Mouse (Mus musculus): ENCODE data around the gene Rpp25. TPM values are rescaled to one million over a fixed set of nuclear protein-coding genes. Genes with fewer than 3 reads are reported as not detected.

Gene Rpp25
- polyA plus RNA-seq, 1 experiment from 2014 or later, result 0.10 TPM

DNA sequence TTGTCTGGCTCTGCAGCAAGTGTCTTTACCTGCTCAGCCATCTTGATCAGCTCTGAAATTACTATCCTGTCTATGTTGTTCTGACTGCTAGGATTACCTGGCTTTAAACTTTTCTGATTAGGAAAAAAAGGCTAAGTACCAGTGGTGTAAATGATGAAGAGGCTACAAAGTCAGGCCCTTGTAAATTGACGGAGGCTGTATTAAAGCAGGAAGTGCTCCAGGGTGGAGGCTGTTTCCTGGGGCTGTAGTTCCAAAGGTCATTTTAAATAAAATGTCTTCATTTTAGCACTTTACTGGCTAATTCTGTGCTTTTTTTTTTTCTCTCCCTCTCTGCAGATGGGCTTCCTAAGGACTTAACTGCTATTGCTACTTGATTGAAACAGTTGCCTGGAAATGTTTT lies 28.1 kb downstream of the Rpp25 start:
- Histone ChIP-seq H3K36me3 (ENCODE audit: inconsistent target) (peaks cover 39% of the 10 kb centered on the region; the same call in 1 of the 2 replicates), H3K4me3 (ENCODE audit: inconsistent target) (no peak overlapping the region), H3K27ac (no peak overlapping the region), H3K79me2 (ENCODE audit: inconsistent target) (peaks cover 47% of the 10 kb centered on the region)
- 88% methylated on average over 1 of the region's 1 CpGs for WGBS (ENCODE audit: missing documents)

GRCm38 (mm10) chr9:57536362-57536761 lies 32.5 kb downstream of the Rpp25 start:
- H3K4me3 ChIP-seq (ENCODE audit: inconsistent target), result peak overlapping the region; percentile 84; the same call in 1 of the 2 replicates
- whole genome bisulfite sequencing (ENCODE audit: missing documents), result 91% methylated on average over 5 of the region's 5 CpGs
- H3K27ac ChIP-seq, result no peak overlapping the region
- H3K79me2 ChIP-seq (ENCODE audit: inconsistent target), result peaks cover 21% of the 10 kb centered on the region
- H3K36me3 ChIP-seq (ENCODE audit: inconsistent target), result peaks cover 30% of the 10 kb centered on the region; the same call in 1 of the 2 replicates

GRCm38 (mm10) chr9:57537044-57537727 lies 33.4 kb downstream of the Rpp25 start, which contains the start of gene Fam219b:
Fam219b (plus strand) TSS chr9:57537528.
- Histone ChIP-seq H3K27ac (peak within 1 kb of the TSS; percentile 76), H3K36me3 (ENCODE audit: inconsistent target) (peaks cover 26% of the 10 kb centered on the region), H3K4me3 (ENCODE audit: inconsistent target) (peak within 1 kb of the TSS; percentile 84), H3K79me2 (ENCODE audit: inconsistent target) (peaks cover 17% of the 10 kb centered on the region)
- 3% methylated on average over 37 of the region's 45 CpGs for WGBS (ENCODE audit: missing documents)

DNA sequence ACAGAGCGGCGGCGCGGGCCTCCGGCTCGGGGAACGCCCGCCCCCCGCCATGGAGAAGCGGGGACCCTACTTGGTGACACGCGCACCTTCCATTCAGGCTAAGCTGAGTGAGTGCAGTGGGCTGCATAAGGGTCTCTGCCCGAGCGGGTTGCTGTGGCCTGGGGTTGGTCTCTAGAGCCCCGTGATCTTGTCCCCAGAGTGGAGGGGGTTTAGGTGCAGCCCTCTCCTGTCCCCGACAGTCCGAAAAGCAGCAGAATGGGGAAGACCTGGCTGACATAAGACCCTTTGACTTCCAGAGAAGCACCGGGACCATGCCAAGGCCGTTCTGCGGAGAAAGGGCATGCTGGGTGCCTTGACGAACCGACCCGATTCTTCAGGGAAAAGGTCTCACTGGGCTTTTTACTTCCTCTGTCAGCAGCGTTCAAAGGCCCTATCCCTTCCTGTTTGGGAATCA lies 33.9 kb downstream of the Rpp25 start:
- H3K4me3 ChIP-seq (ENCODE audit: inconsistent target), result peak overlapping the region; percentile 84
- H3K79me2 ChIP-seq (ENCODE audit: inconsistent target), result peaks cover 17% of the 10 kb centered on the region
- H3K27ac ChIP-seq, result peak overlapping the region; percentile 76
- WGBS (ENCODE audit: missing documents), result under 1% methylated on average over 23 of the region's 24 CpGs
- peaks cover 27% of the 10 kb centered on the region for H3K36me3 ChIP-seq (ENCODE audit: inconsistent target)

DNA sequence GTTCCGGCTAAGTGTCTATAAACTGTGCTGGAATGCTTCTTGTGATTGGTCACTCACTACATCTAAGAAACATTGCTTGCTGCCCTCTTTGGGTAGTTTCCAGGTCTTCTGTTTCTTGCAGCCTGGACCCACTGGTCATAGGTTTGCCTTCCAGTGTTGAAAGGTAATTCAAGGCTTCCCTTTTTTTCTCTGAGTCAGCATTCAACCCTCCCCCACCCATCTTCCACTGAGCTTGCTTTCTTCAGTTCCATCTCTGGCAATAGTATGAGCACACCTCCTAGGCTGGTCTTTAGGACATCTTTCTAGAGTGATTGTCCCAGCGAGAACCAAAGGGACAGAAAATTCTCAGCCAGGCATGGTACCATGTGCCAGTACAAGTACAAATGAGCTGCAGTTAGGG lies 35.7 kb downstream of the Rpp25 start:
- WGBS (ENCODE audit: missing documents), result 94% methylated on average over 2 of the region's 2 CpGs
- peaks cover 36% of the 10 kb centered on the region for H3K36me3 ChIP-seq (ENCODE audit: inconsistent target)

GRCm38 (mm10) chr9:57541312-57541711 lies 37.5 kb downstream of the Rpp25 start:
- Histone ChIP-seq H3K79me2 (ENCODE audit: inconsistent target) (peaks cover 17% of the 10 kb centered on the region), H3K36me3 (ENCODE audit: inconsistent target) (peaks cover 53% of the 10 kb centered on the region), H3K27ac (no peak overlapping the region), H3K4me3 (ENCODE audit: inconsistent target) (no peak overlapping the region)
- 7% methylated on average over 1 of the region's 1 CpGs for WGBS (ENCODE audit: missing documents)

More for the DNA sequence above, 35.7 kb downstream of the Rpp25 start:
- H3K27ac ChIP-seq, result no peak overlapping the region
- no peak overlapping the region for H3K4me3 ChIP-seq (ENCODE audit: inconsistent target)
- peaks cover 17% of the 10 kb centered on the region for H3K79me2 ChIP-seq (ENCODE audit: inconsistent target)

- Histone ChIP-seq H3K27ac (no peak overlapping the region), H3K4me3 (ENCODE audit: inconsistent target) (no peak overlapping the region), H3K36me3 (ENCODE audit: inconsistent target) (peaks cover 79% of the 10 kb centered on the region), H3K79me2 (ENCODE audit: inconsistent target) (peaks cover 4% of the 10 kb centered on the region)
- WGBS (ENCODE audit: missing documents), result 89% methylated on average over 3 of the region's 3 CpGs
Measured at GRCm38 (mm10) chr9:57543951-57544350, 40.1 kb downstream of the Rpp25 start.

DNA sequence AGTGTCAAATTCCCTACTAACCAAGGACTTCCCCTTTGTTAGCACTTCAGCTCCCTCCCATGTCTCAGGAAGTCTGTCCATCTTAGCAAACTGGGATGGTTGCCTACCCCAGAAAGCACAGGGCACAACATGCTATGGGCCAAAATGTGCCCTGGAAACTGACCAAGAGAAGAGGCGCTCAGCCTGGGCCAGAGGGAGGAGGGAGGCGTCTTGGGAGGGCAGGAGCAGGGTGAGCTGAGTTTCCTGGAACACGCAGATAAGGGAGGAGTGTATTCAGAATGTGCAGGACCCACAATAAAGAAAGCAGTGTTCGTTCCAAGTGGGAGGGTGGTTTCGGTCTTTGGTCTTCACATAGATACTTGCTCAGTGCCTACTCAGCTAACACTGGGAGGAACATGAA lies 43.5 kb downstream of the Rpp25 start:
- 94% methylated on average over 5 of the region's 5 CpGs for WGBS (ENCODE audit: missing documents)
- Histone ChIP-seq H3K27ac (no peak overlapping the region), H3K4me3 (ENCODE audit: inconsistent target) (no peak overlapping the region), H3K79me2 (ENCODE audit: inconsistent target) (peaks cover 7% of the 10 kb centered on the region; the same call in 1 of the 2 replicates), H3K36me3 (ENCODE audit: inconsistent target) (peaks cover 82% of the 10 kb centered on the region)

DNA sequence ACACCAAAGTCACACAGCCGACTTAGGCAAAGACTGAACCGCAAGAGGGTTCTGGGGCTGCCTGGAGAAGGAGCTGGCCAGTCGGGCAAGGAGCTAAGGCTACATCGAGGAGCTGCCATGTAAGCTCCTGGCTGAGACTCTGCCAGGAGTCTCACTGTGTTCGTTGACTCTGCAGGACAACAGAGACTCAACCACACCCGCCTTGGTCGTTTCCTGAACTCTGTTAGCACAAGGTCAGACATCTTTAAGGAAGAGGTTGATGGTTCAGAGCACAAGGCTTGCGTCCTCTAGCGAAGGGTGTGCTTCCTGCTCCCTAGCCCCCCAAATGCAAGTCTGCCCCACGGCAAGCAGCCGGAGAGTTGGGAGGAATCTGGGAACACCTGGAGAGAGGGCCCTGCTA lies 44.0 kb downstream of the Rpp25 start:
- H3K79me2 ChIP-seq (ENCODE audit: inconsistent target), result peaks cover 9% of the 10 kb centered on the region; the same call in 1 of the 2 replicates
- no peak overlapping the region for H3K27ac ChIP-seq
- no peak overlapping the region for H3K4me3 ChIP-seq (ENCODE audit: inconsistent target)
- peaks cover 76% of the 10 kb centered on the region for H3K36me3 ChIP-seq (ENCODE audit: inconsistent target)
- WGBS (ENCODE audit: missing documents), result 93% methylated on average over 11 of the region's 11 CpGs

DNA sequence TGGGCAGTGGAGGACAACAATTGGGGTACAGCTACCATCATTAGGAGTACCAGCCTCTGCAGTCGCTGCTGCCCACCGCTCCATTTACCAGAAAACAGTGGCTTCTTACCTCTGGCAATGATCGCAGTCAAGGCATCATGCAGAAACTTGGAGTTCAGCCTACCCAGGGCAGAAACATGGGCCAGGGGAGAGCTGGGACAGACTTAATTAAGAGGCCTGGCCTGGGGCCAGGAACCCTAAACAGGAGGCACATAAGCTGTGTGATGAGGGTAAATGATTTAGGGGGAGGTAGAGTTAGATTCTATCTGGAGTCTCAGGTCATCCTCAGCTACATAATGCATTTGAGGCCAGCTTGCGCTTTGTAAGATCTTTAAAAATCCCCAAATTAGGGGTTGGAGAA lies 45.4 kb downstream of the Rpp25 start:
- Histone ChIP-seq H3K27ac (no peak overlapping the region), H3K4me3 (ENCODE audit: inconsistent target) (no peak overlapping the region), H3K36me3 (ENCODE audit: inconsistent target) (peaks cover 64% of the 10 kb centered on the region), H3K79me2 (ENCODE audit: inconsistent target) (peaks cover 9% of the 10 kb centered on the region; the same call in 1 of the 2 replicates)
- 100% methylated on average over 4 of the region's 4 CpGs for WGBS (ENCODE audit: missing documents)

- no peak overlapping the region for H3K4me3 ChIP-seq (ENCODE audit: inconsistent target)
- peaks cover 9% of the 10 kb centered on the region; the same call in 1 of the 2 replicates for H3K79me2 ChIP-seq (ENCODE audit: inconsistent target)
- 93% methylated on average over 11 of the region's 11 CpGs for WGBS (ENCODE audit: missing documents)
- H3K27ac ChIP-seq, result no peak overlapping the region
- H3K36me3 ChIP-seq (ENCODE audit: inconsistent target), result peaks cover 53% of the 10 kb centered on the region
Measured at GRCm38 (mm10) chr9:57550126-57550862, 46.5 kb downstream of the Rpp25 start.

DNA sequence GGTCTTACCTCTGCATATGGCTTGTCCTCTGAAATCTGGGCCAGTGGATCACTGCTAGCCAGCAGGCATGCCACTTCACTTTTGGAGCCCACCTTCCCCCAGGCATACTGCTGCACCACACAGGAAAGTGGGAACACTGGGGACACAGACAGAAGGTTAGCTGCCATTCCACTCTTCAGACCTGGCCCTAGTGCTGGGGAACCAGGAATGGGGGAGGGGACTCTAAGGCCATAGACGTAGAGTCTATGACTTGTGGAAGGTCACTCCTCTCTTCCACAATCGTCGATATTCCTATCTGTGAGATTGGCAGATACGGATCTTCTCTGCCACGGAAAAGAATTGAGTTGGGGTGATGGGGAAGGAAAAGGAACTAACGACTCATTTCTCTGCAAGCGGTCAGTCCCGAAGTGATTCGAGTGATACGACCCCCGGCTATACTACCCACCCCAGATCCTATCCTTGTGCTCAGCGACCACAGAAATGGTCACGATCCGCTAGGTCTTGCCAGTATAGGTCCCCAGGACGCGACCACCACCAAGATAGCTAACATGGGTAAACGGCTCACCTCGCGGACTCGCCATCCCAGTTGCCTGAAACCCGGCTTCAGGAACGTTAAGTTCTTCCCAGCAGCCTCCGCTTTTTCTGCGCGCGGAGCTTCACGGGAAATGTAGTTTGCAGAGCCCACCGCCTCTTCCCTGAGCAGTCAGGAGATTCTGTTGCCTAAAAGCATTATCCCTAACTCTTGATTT lies 48.5 kb downstream of the Rpp25 start, which contains the start of gene Mpi:
TSS of gene Mpi (minus strand) at position 625 of the 749 bp plus-strand sequence.
- Histone ChIP-seq H3K27ac (peak within 1 kb of the TSS; percentile 29), H3K4me3 (ENCODE audit: inconsistent target) (peak within 1 kb of the TSS; percentile 80), H3K79me2 (ENCODE audit: inconsistent target) (peaks cover 9% of the 10 kb centered on the region; the same call in 1 of the 2 replicates), H3K36me3 (ENCODE audit: inconsistent target) (peaks cover 33% of the 10 kb centered on the region)
- 0% methylated on average over 25 of the region's 28 CpGs for WGBS (ENCODE audit: missing documents)

GRCm38 (mm10) chr9:57553119-57553518 lies 49.3 kb downstream of the Rpp25 start:
- WGBS (ENCODE audit: missing documents), result 89% methylated on average over 11 of the region's 11 CpGs

GRCm38 (mm10) chr9:57554753-57555152 lies 50.9 kb downstream of the Rpp25 start:
- WGBS (ENCODE audit: missing documents), result 100% methylated on average over 3 of the region's 3 CpGs
- Histone ChIP-seq H3K79me2 (ENCODE audit: inconsistent target) (peaks cover 9% of the 10 kb centered on the region; the same call in 1 of the 2 replicates), H3K4me3 (ENCODE audit: inconsistent target) (no peak overlapping the region), H3K27ac (no peak overlapping the region), H3K36me3 (ENCODE audit: inconsistent target) (peaks cover 9% of the 10 kb centered on the region; the same call in 1 of the 2 replicates)

More at GRCm38 (mm10) chr9:57553119-57553518, 49.3 kb downstream of the Rpp25 start:
- no peak overlapping the region for H3K4me3 ChIP-seq (ENCODE audit: inconsistent target)
- peaks cover 25% of the 10 kb centered on the region for H3K36me3 ChIP-seq (ENCODE audit: inconsistent target)
- H3K27ac ChIP-seq, result peak overlapping the region; percentile 7; the same call in 1 of the 2 replicates
- H3K79me2 ChIP-seq (ENCODE audit: inconsistent target), result peaks cover 9% of the 10 kb centered on the region; the same call in 1 of the 2 replicates

Measured in macrophage (primary cell).